Mouse (Mus musculus) megakaryocyte-erythroid progenitor cell, adult 5-6 weeks (primary cell): ENCODE data around the gene Slc20a1. TPM values are rescaled to one million over a fixed set of nuclear protein-coding genes. Genes with fewer than 3 reads are reported as not detected.
A peak's percentile ranks its signal among the peaks of the same experiment; 100 is the strongest.

Source experiments
- ATAC-seq: replicated peaks from 2 replicates; pipeline ENCODE4 v1.8.0; 2016; ENCODE audit warnings: mild to moderate bottlenecking, inconsistent platforms; ENCODE audit not compliant: severe bottlenecking, poor library complexity, low FRiP score, low TSS enrichment
- total RNA-seq, 2 experiments: library from RNA; stranded (forward) in 1 of 2; stranded (reverse) in 1 of 2; fragments of 200-1000, 215-1000 nt in 1 of 2; fragments of >200 nt in 1 of 2; fragmentation: Nextera tagmentation in 1 of 2; gene quantifications; 2 replicates each; pipeline ENCODE4 v1.2.3; 2014 to 2017

Slc20a1 gene
- total RNA-seq, 2 experiments from 2014 or later, result 105 to 180 TPM

GRCm38 (mm10) chr2:129245618-129246017, 47.1 kb downstream of the Slc20a1 start:
- ATAC-seq, result no peak

- ATAC-seq, result no peak
These were observed 47.9 kb downstream of the Slc20a1 start for GRCm38 (mm10) chr2:129246436-129246835.

GRCm38 (mm10) chr2:129246924-129247323, 48.4 kb downstream of the Slc20a1 start:
- no peak for ATAC-seq

GRCm38 (mm10) chr2:129247707-129248121, 49.1 kb downstream of the Slc20a1 start:
- no peak for ATAC-seq

GRCm38 (mm10) chr2:129249321-129249720, 50.8 kb downstream of the Slc20a1 start:
- no peak for ATAC-seq

GRCm38 (mm10) chr2:129252836-129253630, 54.5 kb downstream of the Slc20a1 start:
- ATAC-seq, result peak; percentile 30; the same call in 1 of the 2 replicates

- ATAC-seq, result no peak
These were observed 55.0 kb downstream of the Slc20a1 start for GRCm38 (mm10) chr2:129253631-129253970.

- ATAC-seq, result no peak
These were observed 55.5 kb downstream of the Slc20a1 start for GRCm38 (mm10) chr2:129254076-129254475.

GRCm38 (mm10) chr2:129256006-129256405, 57.4 kb downstream of the Slc20a1 start:
- no peak for ATAC-seq

GRCm38 (mm10) chr2:129258056-129258455, 59.5 kb downstream of the Slc20a1 start:
- ATAC-seq, result no peak

GRCm38 (mm10) chr2:129258475-129259211, 60.1 kb downstream of the Slc20a1 start:
- peak; percentile 71 for ATAC-seq

- no peak for ATAC-seq
These were observed 62.1 kb downstream of the Slc20a1 start for GRCm38 (mm10) chr2:129260646-129261045.

Other genes starting within 250 kb of the Slc20a1 start
- 5.5 and 8.7 TPM in 2 replicates for gene Zc3h6, start 231.4 kb upstream of the Slc20a1 start, total RNA-seq (2014; fragmentation: Nextera tagmentation)
- gene Zc3h6, start 231.4 kb upstream of the Slc20a1 start, total RNA-seq (2017), result 3.3 and 6.2 TPM in 2 replicates
- gene Gm10762, start 231.0 kb upstream of the Slc20a1 start, total RNA-seq (2014; fragmentation: Nextera tagmentation), result 7.5 and 7.6 TPM in 2 replicates
- 1.2 and 11.3 TPM in 2 replicates for gene Gm10762, start 231.0 kb upstream of the Slc20a1 start, total RNA-seq (2017)
- gene Vinac1, start 150.6 kb upstream of the Slc20a1 start, total RNA-seq (2014; fragmentation: Nextera tagmentation), result not detected in 2 replicates
- not detected in 2 replicates for gene Vinac1, start 150.6 kb upstream of the Slc20a1 start, total RNA-seq (2017)
- gene Ttl, start 132.8 kb upstream of the Slc20a1 start, total RNA-seq (2014; fragmentation: Nextera tagmentation), result 1.0 and 3.4 TPM in 2 replicates
- gene Ttl, start 132.8 kb upstream of the Slc20a1 start, total RNA-seq (2017), result 3.8 and 5.8 TPM in 2 replicates
- 68.1 and 87.8 TPM in 2 replicates for gene Polr1b, start 97.8 kb upstream of the Slc20a1 start, total RNA-seq (2014; fragmentation: Nextera tagmentation)
- 49.4 and 79.1 TPM in 2 replicates for gene Polr1b, start 97.8 kb upstream of the Slc20a1 start, total RNA-seq (2017)
- gene Chchd5, start 69.1 kb upstream of the Slc20a1 start, total RNA-seq (2014; fragmentation: Nextera tagmentation), result 16.5 and 17.3 TPM in 2 replicates
- gene Chchd5, start 69.1 kb upstream of the Slc20a1 start, total RNA-seq (2017), result 6.8 and 10.7 TPM in 2 replicates
- 39.1 and 54.2 TPM in 2 replicates for gene Ckap2l, start 98.4 kb downstream of the Slc20a1 start, total RNA-seq (2014; fragmentation: Nextera tagmentation)
- 45.8 and 64.8 TPM in 2 replicates for gene Ckap2l, start 98.4 kb downstream of the Slc20a1 start, total RNA-seq (2017)
- gene Il1a, start 111.2 kb downstream of the Slc20a1 start, total RNA-seq (2014; fragmentation: Nextera tagmentation), result not detected in 2 replicates
- not detected in 2 replicates for gene Il1a, start 111.2 kb downstream of the Slc20a1 start, total RNA-seq (2017)
- not detected in 2 replicates for gene Il1b, start 172.4 kb downstream of the Slc20a1 start, total RNA-seq (2014; fragmentation: Nextera tagmentation)
- 0.56 and 4.3 TPM in 2 replicates for gene Il1b, start 172.4 kb downstream of the Slc20a1 start, total RNA-seq (2017)